17 mouse cellular contexts compared by ENCODE assay signal in genomic region chr3:120636669-120637305, GRCm38 (mm10).
A peak's percentile ranks its signal among the peaks of the same experiment; 100 is the strongest.
DNase-seq lines count a peak whose midpoint lies in the region; ATAC-seq and TF ChIP-seq lines count a peak whose summit lies in the region.
"Had no signal": no experiment of that assay in that cellular context is flagged by ENCODE, and none has a peak within 500 bp of the region (broad histone marks: within the 10 kb centered on the region; RNA-seq: fewer than 3 reads in every experiment).

No protein-coding gene starts in this region.

- peak overlapping the region; percentile 1; the same call in 1 of the 2 replicates for H3K9ac ChIP-seq in hindbrain, embryonic 14.5 days
- H3K9ac ChIP-seq in hindbrain, embryonic 16.5 days (ENCODE audit: low read depth, low read length), result no peak overlapping the region; the same call in 1 of the 2 replicates
- no peak overlapping the region for H3K9ac ChIP-seq in stomach, embryonic 16.5 days (ENCODE audit: low read length)
- H3K9ac ChIP-seq in stomach, postnatal 0 days (ENCODE audit: low read length), result no peak overlapping the region
- H3K9ac ChIP-seq: embryonic facial prominence, embryonic 13.5 days; kidney, embryonic 15.5 days; liver, embryonic 13.5 days; neural tube, embryonic 15.5 days had no signal

- peak overlapping the region; percentile 47; the same call in 1 of the 2 replicates for H3K27ac ChIP-seq in hindbrain, embryonic 14.5 days
- no peak overlapping the region for H3K27ac ChIP-seq in hindbrain, embryonic 16.5 days (ENCODE audit: low read depth, low read length)
- no peak overlapping the region for H3K27ac ChIP-seq in stomach, embryonic 16.5 days (ENCODE audit: low read length)
- no peak overlapping the region for H3K27ac ChIP-seq in stomach, postnatal 0 days (replicated peaks)
- H3K27ac ChIP-seq: embryonic facial prominence, embryonic 13.5 days; kidney, embryonic 15.5 days; limb, embryonic 10.5 days; liver, embryonic 13.5 days; neural tube, embryonic 15.5 days had no signal

- no peak overlapping the region for H3K4me2 ChIP-seq in hindbrain, embryonic 14.5 days (replicated peaks)
- no peak overlapping the region for H3K4me2 ChIP-seq in hindbrain, embryonic 16.5 days (ENCODE audit: low read length)
- H3K4me2 ChIP-seq in stomach, embryonic 16.5 days (ENCODE audit: low read depth, low read length), result 0 out of 2 replicates have a peak overlapping the region, but pooled peaks have one; percentile 16
- H3K4me2 ChIP-seq in stomach, postnatal 0 days (replicated peaks; ENCODE audit: low read depth), result no peak overlapping the region
- H3K4me2 ChIP-seq: embryonic facial prominence, embryonic 13.5 days; kidney, embryonic 15.5 days; liver, embryonic 13.5 days; neural tube, embryonic 15.5 days had no signal

- no peak for DNase-seq in hindbrain, embryonic 14.5 days (ENCODE audit: low spot score)
- no peak for DNase-seq in stomach, postnatal 0 days (ENCODE audit: low spot score)
- DNase-seq in left cerebral cortex, postnatal 36 days (ENCODE audit: low spot score in 2 of 2), result peak; percentile 9 to 22
- no peak for DNase-seq in thymus, adult 18-20 months
- DNase-seq: adrenal gland, postnatal 14 days; heart, adult 18-20 months; liver, embryonic 13.5 days; lung, postnatal 14 days; thymus, postnatal 4 days had no signal

- no peaks in the 10 kb centered on the region for H3K36me3 ChIP-seq in hindbrain, embryonic 14.5 days (replicated peaks; ENCODE audit: control insufficient read depth, insufficient read depth)
- H3K36me3 ChIP-seq in hindbrain, embryonic 16.5 days (ENCODE audit: control insufficient read depth, insufficient read depth, low read length), result no peaks in the 10 kb centered on the region
- H3K36me3 ChIP-seq in stomach, embryonic 16.5 days (ENCODE audit: control insufficient read depth, insufficient read depth, low read length), result no peaks in the 10 kb centered on the region
- no peaks in the 10 kb centered on the region for H3K36me3 ChIP-seq in stomach, postnatal 0 days (ENCODE audit: control insufficient read depth, insufficient read depth, low read length)
- H3K36me3 ChIP-seq: embryonic facial prominence, embryonic 13.5 days; G1E; kidney, embryonic 15.5 days; limb, embryonic 10.5 days; liver, embryonic 13.5 days; neural tube, embryonic 15.5 days had no signal

- H3K4me1 ChIP-seq in hindbrain, embryonic 14.5 days (replicated peaks; ENCODE audit: control insufficient read depth, insufficient read depth, low read length), result 0 out of 2 replicates have a peak, but pooled peaks cover 7% of the 10 kb centered on the region
- no peaks in the 10 kb centered on the region for H3K4me1 ChIP-seq in hindbrain, embryonic 16.5 days (ENCODE audit: control insufficient read depth, insufficient read depth, low read depth, low read length)
- H3K4me1 ChIP-seq in stomach, embryonic 16.5 days (ENCODE audit: control insufficient read depth, insufficient read depth, low read length), result 0 out of 2 replicates have a peak, but pooled peaks cover 5% of the 10 kb centered on the region
- no peaks in the 10 kb centered on the region for H3K4me1 ChIP-seq in stomach, postnatal 0 days (replicated peaks; ENCODE audit: control insufficient read depth, insufficient read depth)
- H3K4me1 ChIP-seq: embryonic facial prominence, embryonic 13.5 days; limb, embryonic 10.5 days; liver, embryonic 13.5 days had no signal

- no peaks in the 10 kb centered on the region for H3K9me3 ChIP-seq in hindbrain, embryonic 14.5 days (ENCODE audit: control insufficient read depth, low read length)
- no peaks in the 10 kb centered on the region for H3K9me3 ChIP-seq in hindbrain, embryonic 16.5 days (ENCODE audit: control insufficient read depth, low read length)
- H3K9me3 ChIP-seq in stomach, embryonic 16.5 days (replicated peaks; ENCODE audit: control insufficient read depth, low read length), result no peaks in the 10 kb centered on the region
- H3K9me3 ChIP-seq in stomach, postnatal 0 days (ENCODE audit: control insufficient read depth, low read length), result no peaks in the 10 kb centered on the region
- H3K9me3 ChIP-seq: embryonic facial prominence, embryonic 13.5 days; kidney, embryonic 15.5 days; limb, embryonic 10.5 days; liver, embryonic 13.5 days; neural tube, embryonic 15.5 days had no signal

- no peak for ATAC-seq in hindbrain, embryonic 14.5 days (ENCODE audit: low FRiP score)
- no peak for ATAC-seq in hindbrain, embryonic 16.5 days
- ATAC-seq in stomach, embryonic 16.5 days (ENCODE audit: insufficient read depth, low FRiP score), result no peak
- no peak for ATAC-seq in stomach, postnatal 0 days (ENCODE audit: low FRiP score, low TSS enrichment)
- no peak for ATAC-seq in megakaryocyte, adult 5-6 weeks (ENCODE audit: poor library complexity, severe bottlenecking)

- intact Hi-C loops in left cerebral cortex, postnatal 36 days (cut with DNase I), result no loop called here

- no peak for TF ChIP-seq EP300 in stomach, postnatal 0 days (optimal IDR thresholded peaks at IDR 0.05)

- H3K27me3 ChIP-seq in hindbrain, embryonic 14.5 days (ENCODE audit: control insufficient read depth, insufficient read depth, low read length), result no peaks in the 10 kb centered on the region
- no peaks in the 10 kb centered on the region for H3K27me3 ChIP-seq in hindbrain, embryonic 16.5 days (replicated peaks; ENCODE audit: control insufficient read depth, insufficient read depth, low read length)
- H3K27me3 ChIP-seq in stomach, embryonic 16.5 days (ENCODE audit: control insufficient read depth, insufficient read depth, low read length), result no peaks in the 10 kb centered on the region
- no peaks in the 10 kb centered on the region for H3K27me3 ChIP-seq in stomach, postnatal 0 days (ENCODE audit: control insufficient read depth, insufficient read depth, low read length)
- H3K27me3 ChIP-seq: embryonic facial prominence, embryonic 13.5 days; kidney, embryonic 15.5 days; liver, embryonic 13.5 days; neural tube, embryonic 15.5 days had no signal

- TF ChIP-seq CTCF in stomach, postnatal 0 days (IDR thresholded peaks at IDR 0.05; ENCODE audit: low read depth), result no peak

- WGBS in hindbrain, embryonic 14.5 days, result 60% methylated on average over 9 of the region's 9 CpGs
- 57% methylated on average over 9 of the region's 9 CpGs for WGBS in hindbrain, embryonic 16.5 days
- WGBS in stomach, embryonic 16.5 days, result 54% methylated on average over 9 of the region's 9 CpGs
- 46% methylated on average over 9 of the region's 9 CpGs for WGBS in stomach, postnatal 0 days

- H3K4me3 ChIP-seq in hindbrain, embryonic 14.5 days (replicated peaks; ENCODE audit: low read length), result no peak overlapping the region
- no peak overlapping the region for H3K4me3 ChIP-seq in hindbrain, embryonic 16.5 days (ENCODE audit: low read length)
- no peak overlapping the region for H3K4me3 ChIP-seq in stomach, embryonic 16.5 days (replicated peaks; ENCODE audit: low read length)
- no peak overlapping the region for H3K4me3 ChIP-seq in stomach, postnatal 0 days (ENCODE audit: low read depth, low read length)
- H3K4me3 ChIP-seq: embryonic facial prominence, embryonic 13.5 days; kidney, embryonic 15.5 days; limb, embryonic 10.5 days; liver, embryonic 13.5 days; neural tube, embryonic 15.5 days had no signal

Comparison
In these comparisons a context has a peak if more than half of its experiments do, and no peak if none do; other contexts are left out.
1. DNase-seq: peak in left cerebral cortex, postnatal 36 days (2 of 2); none in hindbrain, embryonic 14.5 days (single experiment), stomach, postnatal 0 days (single experiment) and thymus, adult 18-20 months (0 of 2).